ENCODE assay signal across 15 mouse cellular contexts in the genomic region with DNA sequence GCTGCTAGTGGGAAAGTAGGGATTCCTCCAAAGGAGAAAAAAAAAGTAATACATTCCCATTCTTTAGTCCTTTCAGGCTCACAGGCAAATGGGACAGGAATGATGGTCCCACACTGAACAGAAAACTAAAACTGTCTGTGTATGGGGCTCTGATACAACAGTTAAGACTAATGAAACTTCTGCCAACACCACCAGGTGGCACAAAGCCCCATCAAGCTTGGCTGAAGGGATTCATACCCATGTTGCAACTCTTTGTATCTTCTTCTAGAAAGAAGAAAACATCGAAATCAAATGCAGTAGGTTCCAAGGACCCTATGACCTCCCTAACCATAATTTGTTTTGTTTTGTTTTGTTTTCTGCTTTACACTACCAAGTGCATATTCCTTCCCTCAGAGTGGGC. TPM values are rescaled to one million over a fixed set of nuclear protein-coding genes. Genes with fewer than 3 reads are reported as not detected.
DNase-seq lines count a peak whose midpoint lies in the region; ATAC-seq and TF ChIP-seq lines count a peak whose summit lies in the region.
"Had no signal": no experiment of that assay in that cellular context is flagged by ENCODE, and none has a peak within 500 bp of the region (broad histone marks: within the 10 kb centered on the region; RNA-seq: fewer than 3 reads in every experiment).

No protein-coding gene starts in this region.

- no peaks in the 10 kb centered on the region for H3K36me3 ChIP-seq in liver, postnatal 0 days (replicated peaks; ENCODE audit: insufficient read depth, low read length)
- no peaks in the 10 kb centered on the region for H3K36me3 ChIP-seq in liver, embryonic 11.5 days (ENCODE audit: control insufficient read depth, insufficient read depth, low read length)
- H3K36me3 ChIP-seq in midbrain, embryonic 13.5 days, result no peaks in the 10 kb centered on the region
- H3K36me3 ChIP-seq: embryonic facial prominence, embryonic 15.5 days; forebrain, embryonic 12.5 days had no signal

- no peak overlapping the region for H3K9ac ChIP-seq in liver, postnatal 0 days (replicated peaks)
- no peak overlapping the region for H3K9ac ChIP-seq in liver, embryonic 11.5 days (ENCODE audit: low read depth, low read length)
- H3K9ac ChIP-seq in midbrain, embryonic 13.5 days (replicated peaks), result no peak overlapping the region
- H3K9ac ChIP-seq: embryonic facial prominence, embryonic 15.5 days; forebrain, embryonic 12.5 days had no signal

- H3K9me3 ChIP-seq in liver, postnatal 0 days (ENCODE audit: low read length), result no peaks in the 10 kb centered on the region
- no peaks in the 10 kb centered on the region for H3K9me3 ChIP-seq in liver, embryonic 11.5 days (ENCODE audit: control insufficient read depth, low read length)
- H3K9me3 ChIP-seq in midbrain, embryonic 13.5 days, result no peaks in the 10 kb centered on the region
- H3K9me3 ChIP-seq: embryonic facial prominence, embryonic 15.5 days; forebrain, embryonic 12.5 days had no signal

- no peak overlapping the region for H3K27ac ChIP-seq in liver, postnatal 0 days (ENCODE audit: low read depth)
- H3K27ac ChIP-seq in liver, embryonic 11.5 days (ENCODE audit: low read depth, low read length), result no peak overlapping the region
- H3K27ac ChIP-seq in midbrain, embryonic 13.5 days, result no peak overlapping the region
- H3K27ac ChIP-seq: embryonic facial prominence, embryonic 15.5 days; forebrain, embryonic 12.5 days had no signal

- H3K4me2 ChIP-seq in liver, postnatal 0 days (ENCODE audit: low read depth, low read length), result no peak overlapping the region
- H3K4me2 ChIP-seq in liver, embryonic 11.5 days, result no peak overlapping the region
- H3K4me2 ChIP-seq in midbrain, embryonic 13.5 days (replicated peaks), result no peak overlapping the region
- H3K4me2 ChIP-seq: embryonic facial prominence, embryonic 15.5 days; forebrain, embryonic 12.5 days; midbrain, embryonic 11.5 days had no signal

- no peak for TF ChIP-seq EP300 in liver, postnatal 0 days (IDR thresholded peaks at IDR 0.05; ENCODE audit: low read depth)

- DNase-seq in CD4-positive, CD25-positive, alpha-beta regulatory T cell, adult 2 months (ENCODE audit: low read depth, low spot score), result peak; percentile 12
- no peak for DNase-seq in liver, postnatal 0 days
- no peak for DNase-seq in liver, embryonic 11.5 days (ENCODE audit: low spot score)
- DNase-seq in kidney, postnatal 14 days, result peak; percentile 27
- DNase-seq in adrenal gland, postnatal 10 days, result no peak
- no peak for DNase-seq in spleen, postnatal 14 days (ENCODE audit: low spot score in 2 of 2)
- DNase-seq: heart, postnatal 36 days; right cerebral cortex, postnatal 14 days had no signal

- no peak for ATAC-seq in CD4-positive, CD25-positive, alpha-beta regulatory T cell, adult 4 months
- no peak for ATAC-seq in liver, postnatal 0 days
- ATAC-seq in liver, embryonic 11.5 days (replicated peaks; ENCODE audit: low FRiP score), result no peak
- ATAC-seq in midbrain, embryonic 13.5 days, result no peak
- ATAC-seq: inflammation-experienced regulatory T-cells, adult 6 months had no signal

- H3K4me1 ChIP-seq in liver, postnatal 0 days (ENCODE audit: insufficient read depth), result no peaks in the 10 kb centered on the region
- H3K4me1 ChIP-seq in liver, embryonic 11.5 days (replicated peaks; ENCODE audit: control insufficient read depth, insufficient read depth, low read length), result no peaks in the 10 kb centered on the region
- H3K4me1 ChIP-seq in midbrain, embryonic 13.5 days (replicated peaks), result 0 out of 2 replicates have a peak, but pooled peaks cover 2% of the 10 kb centered on the region
- H3K4me1 ChIP-seq: embryonic facial prominence, embryonic 15.5 days; forebrain, embryonic 12.5 days had no signal

- WGBS in liver, postnatal 0 days (ENCODE audit: insufficient replicate concordance), result 74% methylated on average over 1 of the region's 1 CpGs
- WGBS in liver, embryonic 11.5 days, result 92% methylated on average over 1 of the region's 1 CpGs
- WGBS in midbrain, embryonic 13.5 days, result 97% methylated on average over 1 of the region's 1 CpGs

- peak; percentile 57 for TF ChIP-seq CTCF in liver, postnatal 0 days (IDR thresholded peaks at IDR 0.05; ENCODE audit: low read depth)

- H3K27me3 ChIP-seq in liver, postnatal 0 days (ENCODE audit: insufficient read depth, low read length), result no peaks in the 10 kb centered on the region
- H3K27me3 ChIP-seq in liver, embryonic 11.5 days (replicated peaks; ENCODE audit: control insufficient read depth, insufficient read depth, low read length), result no peaks in the 10 kb centered on the region
- no peaks in the 10 kb centered on the region for H3K27me3 ChIP-seq in midbrain, embryonic 13.5 days
- H3K27me3 ChIP-seq: embryonic facial prominence, embryonic 15.5 days; forebrain, embryonic 12.5 days had no signal

- H3K4me3 ChIP-seq in liver, postnatal 0 days (ENCODE audit: low read depth, low read length), result no peak overlapping the region
- no peak overlapping the region for H3K4me3 ChIP-seq in liver, embryonic 11.5 days (ENCODE audit: low read depth, low read length)
- no peak overlapping the region for H3K4me3 ChIP-seq in midbrain, embryonic 13.5 days (replicated peaks)
- H3K4me3 ChIP-seq: embryonic facial prominence, embryonic 15.5 days; forebrain, embryonic 12.5 days had no signal

RNA-seq across cellular contexts. Expression of gene Klhl31, which starts 57.1 kb away (rescaled TPM):
- not detected for polyA plus RNA-seq in CD4-positive, CD25-positive, alpha-beta regulatory T cell, adult 4 months (2017; shearing (Covaris generic))
- polyA plus RNA-seq in liver, postnatal 0 days (2015; fragmentation: Nextera tagmentation; extraction: Ambion mirVana), result 0.06 and 0.67 TPM in 2 replicates
- polyA plus RNA-seq in liver, embryonic 11.5 days (2014; fragmentation: Nextera tagmentation; extraction: Ambion mirVana), result 0.38 and 0.49 TPM in 2 replicates
- 0.05 TPM in 1 of 2 replicates, not detected in the other for polyA plus RNA-seq in midbrain, embryonic 13.5 days (2015; fragmentation: Nextera tagmentation; extraction: Ambion mirVana)
- 10 to 100 TPM in 1 of 2 experiments, 1 to 10 TPM in 1; 6.7 to 19.3 TPM for total RNA-seq in adrenal gland, postnatal 10 days (2021)
- total RNA-seq: left cerebral cortex, postnatal 36 days had no signal

Comparison
In these comparisons a context has a peak if more than half of its experiments do, and no peak if none do; other contexts are left out.
1. DNase-seq: peak in CD4-positive, CD25-positive, alpha-beta regulatory T cell, adult 2 months (single experiment) and kidney, postnatal 14 days (single experiment); none in liver, postnatal 0 days (single experiment), liver, embryonic 11.5 days (single experiment), adrenal gland, postnatal 10 days (single experiment) and spleen, postnatal 14 days (0 of 2).